Mouse (Mus musculus) embryonic stem cell, embryonic (primary cell): ENCODE data around the gene Sem1.

Experiments used
- CTCF ChIA-PET, 4 experiments: fragments of 300-600 bp in 2 of 4; fragments of 350-600 bp in 2 of 4; sonication (Branson Sonifier 250); formaldehyde crosslinking; loops; one replicate each; lab custom pipeline; 2022; ENCODE audit warnings: inconsistent platforms in 2 of 4; lab: Charles Lee
- POLR2A ChIA-PET, 4 experiments: fragments of 300-600 bp in 2 of 4; fragments of 350-600 bp in 2 of 4; sonication (Branson Sonifier 250); formaldehyde crosslinking; loops; one replicate each; lab custom pipeline; 2022; ENCODE audit warnings: antibody characterized with exemption in 4 of 4, inconsistent platforms in 1 of 4; lab: Charles Lee

Sem1 gene

DNA sequence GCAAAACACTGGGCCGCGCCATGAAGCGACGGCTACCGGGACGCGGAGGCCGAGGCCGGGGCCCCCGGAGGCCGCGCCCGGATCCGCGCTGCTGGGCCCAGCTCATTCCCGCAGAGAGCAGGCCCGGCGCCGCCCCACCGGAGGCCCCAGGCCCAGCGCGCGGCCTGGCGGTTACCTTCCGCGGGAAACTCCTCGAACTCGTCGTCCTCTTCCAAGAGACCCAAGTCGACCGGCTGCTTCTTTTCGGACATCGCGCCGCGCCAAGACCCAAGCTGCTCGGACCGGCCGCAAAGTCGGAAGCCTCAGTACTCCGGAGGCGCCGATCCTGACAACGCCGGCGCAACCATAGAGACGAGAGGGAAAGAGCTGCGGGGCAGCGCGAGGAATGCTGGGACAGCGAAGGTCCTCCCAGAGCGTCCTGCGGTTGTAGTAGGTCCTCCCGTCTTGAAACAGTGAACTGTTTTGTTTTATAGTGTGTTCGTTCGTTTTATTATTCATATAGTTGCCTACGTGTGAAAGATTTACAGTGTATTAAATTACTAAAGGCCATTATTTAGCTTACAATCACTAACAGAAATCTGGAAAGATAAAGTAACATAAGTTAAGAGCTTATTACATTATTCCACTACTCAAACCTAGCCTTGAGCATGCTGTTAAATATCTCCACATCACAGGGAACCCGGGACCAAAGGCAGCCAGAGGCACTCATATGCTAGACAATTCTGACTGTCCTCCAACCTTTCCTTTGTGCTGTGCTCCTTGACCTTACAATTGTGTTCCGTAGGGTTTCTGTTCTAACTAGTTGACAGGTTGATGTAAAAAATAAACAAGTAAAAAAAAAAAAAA is at the start of gene Sem1:
TSS of gene Sem1 (minus strand) at position 360 of the 846 bp plus-strand sequence.
- ChIA-PET POLR2A (interaction anchor here (0.6 to 2.4 kb wide), 32 partner anchors 8 to 466 kb away, joined by 3 to 23 read pairs (median 4); partner anchors contain the start of genes Sdhaf3 (in 2 of the 4) and Dlx6 (in 1 of the 4)), CTCF (interaction anchor here in 1 of 4 experiments (1.1 kb wide), 1 partner anchor 336 kb away, joined by 3 read pairs; no protein-coding TSS in a partner anchor)

DNA sequence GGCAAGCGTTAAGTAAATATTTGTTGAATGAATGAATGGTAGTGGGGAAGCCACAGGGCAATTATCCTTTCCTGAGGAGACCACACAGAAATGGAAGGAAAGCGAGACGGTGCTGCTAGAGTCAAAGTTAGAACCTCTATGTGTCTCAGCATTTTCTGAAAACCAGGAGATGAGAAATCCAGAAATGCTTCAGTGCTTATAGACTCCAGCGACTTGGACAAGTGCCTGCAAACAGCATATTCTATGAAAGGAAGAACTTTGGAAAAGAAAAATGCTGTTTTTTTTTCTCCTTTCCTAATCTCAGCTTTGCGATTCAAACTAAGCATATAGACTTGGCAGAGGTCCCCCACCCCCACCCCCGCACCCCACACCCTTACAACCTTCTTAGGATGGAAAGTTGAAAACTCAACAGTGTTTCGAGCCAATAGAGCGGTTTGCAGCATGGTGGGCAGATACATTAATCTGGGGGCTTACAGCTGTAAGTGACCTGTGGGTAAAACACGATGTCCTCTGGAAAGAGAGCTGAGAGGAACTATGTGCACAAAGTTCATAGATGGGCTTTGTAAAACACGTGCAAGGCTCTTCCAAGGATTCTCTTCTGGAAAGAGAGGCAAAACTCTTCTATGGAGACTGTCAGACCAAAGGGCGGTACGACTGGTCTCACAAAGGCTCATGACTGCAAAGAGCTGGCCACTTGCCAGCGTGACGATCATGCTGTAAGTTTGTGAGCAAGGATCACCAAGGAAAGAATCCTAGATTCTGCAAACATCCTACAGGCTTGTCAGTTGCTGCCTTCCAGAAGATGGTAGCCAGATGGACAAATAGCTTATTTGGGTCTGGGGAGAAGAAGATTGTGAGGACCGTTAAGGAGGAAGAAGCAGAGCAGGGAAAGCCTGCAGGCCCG is 44.6 kb upstream of the Sem1 start:
- ChIA-PET POLR2A (interaction anchor here in 1 of 4 experiments (0.6 to 0.8 kb wide), 2 partner anchors 9 to 579 kb away, joined by 3 to 6 read pairs; no protein-coding TSS in a partner anchor), CTCF (interaction anchor here in 1 of 4 experiments (0.6 kb wide), 1 partner anchor 796 kb away, joined by 3 read pairs; no protein-coding TSS in a partner anchor)

DNA sequence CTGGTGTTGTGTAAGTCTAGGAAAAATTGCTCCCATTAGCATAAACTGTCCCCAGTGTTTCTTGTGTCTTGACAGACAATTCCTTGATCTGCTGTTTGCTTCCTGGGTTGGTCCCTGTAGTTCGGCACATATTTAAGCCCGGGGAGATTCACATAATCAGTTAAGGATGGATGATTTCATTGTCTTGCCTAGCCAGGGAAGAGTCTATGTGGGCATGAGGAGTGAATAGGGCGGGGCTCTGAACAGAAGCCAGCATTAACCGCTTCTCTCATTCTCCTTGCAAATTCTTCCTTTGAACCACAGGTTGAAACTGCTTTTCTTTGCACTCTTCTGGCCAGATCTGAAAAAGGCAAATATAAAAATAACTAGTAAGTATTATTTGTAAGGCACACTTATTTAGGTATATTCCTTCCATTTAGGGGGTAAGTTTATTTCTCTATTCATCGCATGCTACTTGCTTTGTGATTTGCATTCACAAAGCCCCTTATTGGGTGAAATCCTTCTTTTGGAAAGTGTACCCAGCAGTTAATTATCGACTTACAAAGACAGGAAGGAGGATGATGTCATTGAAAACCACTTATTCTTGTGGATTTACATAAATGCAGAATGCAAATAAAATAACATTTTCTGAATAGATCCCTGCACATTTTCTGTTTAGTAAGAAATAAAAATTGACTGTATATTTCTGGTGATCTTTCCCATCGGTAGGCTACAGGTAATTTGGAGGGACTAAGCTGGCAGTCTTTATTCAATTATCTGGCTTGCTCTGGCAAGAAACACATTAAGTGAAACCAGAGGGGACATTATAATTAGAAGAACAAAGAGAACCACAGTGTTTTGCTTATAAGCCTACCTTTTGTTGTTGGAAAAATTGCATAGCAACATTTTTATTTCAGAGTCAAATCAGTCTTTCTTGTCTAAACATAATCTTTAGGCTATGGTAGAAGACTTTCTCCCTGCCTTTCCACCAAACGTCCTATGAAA is 25.4 kb upstream of the Sem1 start:
- CTCF ChIA-PET, result no interaction called here
- POLR2A ChIA-PET, result no interaction called here

DNA sequence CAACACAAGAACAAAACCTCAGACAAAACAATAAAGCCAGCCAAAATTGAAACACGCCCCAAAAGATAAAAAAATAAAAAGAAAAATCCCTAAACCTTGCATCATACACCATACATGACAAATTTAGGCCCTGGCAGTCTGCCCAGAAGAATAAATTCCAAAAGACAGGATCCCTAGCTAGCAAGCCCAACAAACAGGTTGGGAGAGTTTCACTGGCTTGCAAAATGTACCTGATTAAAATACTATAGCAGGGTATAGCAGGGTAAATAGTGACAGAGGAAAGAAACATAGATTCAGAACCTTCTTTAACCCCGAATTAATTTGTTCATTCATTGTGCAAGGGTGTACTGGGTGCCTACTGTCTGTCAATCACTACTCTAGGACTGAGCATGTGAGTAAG is 7.8 kb upstream of the Sem1 start:
- CTCF ChIA-PET, result no interaction called here
- POLR2A ChIA-PET, result interaction anchor here in 1 of 4 experiments (0.6 kb wide), 1 partner anchor 8 kb away, joined by 4 read pairs; the partner anchor contains the start of gene Sem1

DNA sequence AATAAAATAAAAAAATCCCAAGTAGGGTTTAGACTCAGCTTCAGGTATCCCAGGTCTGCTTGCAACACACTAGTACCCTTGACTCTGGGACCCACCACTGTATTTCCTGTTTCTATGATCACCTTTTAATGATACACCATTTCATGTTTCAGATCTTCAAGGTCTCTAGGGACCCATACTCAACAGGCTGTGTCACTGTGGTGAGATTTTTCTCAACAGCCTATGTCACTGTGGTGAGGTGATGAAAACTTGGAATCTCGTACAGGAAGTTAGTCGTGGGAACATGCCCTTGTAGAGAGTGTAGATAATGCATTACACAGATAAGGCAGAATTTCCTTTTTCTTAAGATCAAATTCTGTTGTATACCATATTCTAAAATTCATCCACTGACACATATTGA is 3.4 kb upstream of the Sem1 start:
- POLR2A ChIA-PET, result no interaction called here
- CTCF ChIA-PET, result no interaction called here

DNA sequence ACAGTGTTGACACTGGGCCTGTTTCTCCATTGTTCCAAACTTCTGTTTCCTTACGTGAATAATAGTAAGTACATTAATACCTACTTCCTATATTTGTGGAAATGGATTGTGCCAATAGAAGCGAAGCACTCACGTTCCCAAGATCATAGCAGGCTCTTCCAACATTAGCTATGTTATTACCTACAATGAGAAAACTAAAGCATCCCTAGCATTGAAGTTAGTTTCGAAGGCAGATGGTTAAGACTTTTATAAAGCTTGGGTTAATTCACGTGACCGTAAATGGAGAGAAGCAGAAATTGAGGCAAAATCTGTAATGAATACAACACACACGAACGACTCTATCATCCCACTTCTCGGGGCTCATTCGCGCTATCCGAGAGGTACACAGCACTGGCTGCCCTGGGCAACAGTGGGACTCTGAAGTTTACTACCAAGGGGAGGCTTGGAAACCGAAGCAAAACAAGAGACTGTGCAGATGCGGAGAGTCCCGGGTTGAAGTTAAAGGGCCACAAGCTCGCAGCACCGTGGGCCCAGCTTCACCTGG is 650 bp downstream of the Sem1 start:
- ChIA-PET CTCF (interaction anchor here in 1 of 4 experiments (1.1 kb wide), 1 partner anchor 337 kb away, joined by 3 read pairs; no protein-coding TSS in a partner anchor), POLR2A (interaction anchor here (0.7 to 2.4 kb wide), 28 partner anchors 8 to 1076 kb away, joined by 3 to 23 read pairs (median 4); partner anchors contain the start of genes Sdhaf3 (in 2 of the 4) and Dlx6 (in 1 of the 4))

DNA sequence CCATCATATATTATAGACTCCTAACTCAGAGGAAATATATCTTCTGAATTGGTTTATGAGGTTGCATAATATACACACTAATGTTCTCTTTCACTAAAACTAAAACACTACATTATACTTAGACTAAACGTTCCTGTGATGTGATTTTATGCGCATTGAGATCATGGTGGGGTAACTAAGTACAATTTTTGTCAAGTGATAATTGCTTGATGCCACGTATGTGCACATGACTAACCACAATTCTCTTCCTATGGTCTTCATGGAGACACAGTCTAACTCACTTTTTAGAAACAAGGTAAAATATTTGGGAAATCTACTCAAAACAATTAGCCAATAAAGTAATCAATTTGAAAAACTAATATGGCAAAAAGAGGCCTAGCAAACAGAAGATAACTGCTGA is 1.2 kb downstream of the Sem1 start:
- ChIA-PET POLR2A (interaction anchor here in 2 of 4 experiments (0.6 to 2.4 kb wide), 11 partner anchors 8 to 1076 kb away, joined by 3 to 23 read pairs (median 5); partner anchors contain the start of gene Dlx6 (in 1 of the 2)), CTCF (no interaction called here)

DNA sequence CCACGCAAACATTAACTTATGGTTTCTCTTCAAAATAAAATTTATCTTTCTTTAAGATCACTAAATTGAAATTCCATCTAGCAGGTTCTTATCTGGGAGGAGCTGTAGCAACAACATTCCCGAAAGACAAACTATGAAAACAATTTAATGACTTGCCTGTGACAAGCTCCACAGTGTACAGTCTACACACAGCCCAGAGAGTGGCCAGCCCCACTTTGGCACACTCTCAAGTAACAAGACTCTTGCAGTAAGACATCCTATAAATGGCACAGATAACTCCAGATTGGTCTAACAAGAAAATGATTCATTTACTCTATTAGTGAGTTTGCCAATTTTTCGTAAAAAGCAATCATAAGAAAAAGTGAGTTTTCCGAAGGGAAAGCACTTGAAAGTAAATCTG is 2.7 kb downstream of the Sem1 start:
- CTCF ChIA-PET, result no interaction called here
- POLR2A ChIA-PET, result interaction anchor here in 1 of 4 experiments (3.2 kb wide), 1 partner anchor 13 kb away, joined by 16 read pairs; no protein-coding TSS in a partner anchor

DNA sequence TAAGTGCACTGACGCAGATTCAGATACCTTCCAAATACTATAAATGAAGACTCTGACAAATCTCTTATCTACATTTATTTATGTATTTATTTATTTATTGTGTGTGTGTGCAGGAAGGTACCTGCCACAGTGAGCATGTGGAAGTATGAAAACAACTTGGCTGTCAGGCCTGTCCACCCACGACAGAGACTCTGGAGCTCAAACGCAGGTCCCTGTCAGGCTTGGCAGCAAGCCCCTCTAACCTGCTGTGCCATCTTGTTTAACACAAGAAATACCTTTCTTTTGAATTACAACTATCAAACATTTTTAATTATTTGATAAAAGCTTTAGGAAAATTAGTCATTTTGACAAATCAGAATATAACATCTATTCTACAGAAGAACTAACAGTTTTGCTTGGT is 10.0 kb downstream of the Sem1 start:
- POLR2A ChIA-PET, result interaction anchor here in 3 of 4 experiments (0.8 to 3.3 kb wide), 4 partner anchors 9 to 17 kb away, joined by 3 to 22 read pairs (median 12); partner anchors contain the start of gene Sem1 (in 3 of the 3)
- CTCF ChIA-PET, result no interaction called here

DNA sequence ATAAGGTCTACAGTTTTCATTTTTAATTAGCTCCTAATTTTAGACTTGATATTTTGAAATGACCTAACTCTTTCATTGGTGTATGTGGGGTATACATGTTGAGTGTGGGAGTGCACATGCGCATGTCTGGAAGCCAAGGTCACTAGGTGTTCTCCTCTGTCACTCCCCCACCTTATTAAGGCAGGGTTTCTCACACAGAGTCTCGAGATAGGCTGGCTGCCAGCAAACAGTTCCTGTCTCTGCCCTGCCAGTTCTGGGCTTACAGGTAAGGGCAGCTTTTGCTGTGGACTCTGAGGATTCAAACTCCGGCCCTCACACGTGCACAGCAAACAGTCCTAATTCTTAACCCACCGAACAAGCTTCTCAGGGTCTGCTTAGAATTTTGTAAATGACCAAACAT is 14.8 kb downstream of the Sem1 start:
- CTCF ChIA-PET, result no interaction called here
- POLR2A ChIA-PET, result interaction anchor here in 2 of 4 experiments (0.6 to 4.2 kb wide), 7 partner anchors 8 to 439 kb away, joined by 3 to 18 read pairs (median 5); partner anchors contain the start of gene Sem1 (in 2 of the 2)

DNA sequence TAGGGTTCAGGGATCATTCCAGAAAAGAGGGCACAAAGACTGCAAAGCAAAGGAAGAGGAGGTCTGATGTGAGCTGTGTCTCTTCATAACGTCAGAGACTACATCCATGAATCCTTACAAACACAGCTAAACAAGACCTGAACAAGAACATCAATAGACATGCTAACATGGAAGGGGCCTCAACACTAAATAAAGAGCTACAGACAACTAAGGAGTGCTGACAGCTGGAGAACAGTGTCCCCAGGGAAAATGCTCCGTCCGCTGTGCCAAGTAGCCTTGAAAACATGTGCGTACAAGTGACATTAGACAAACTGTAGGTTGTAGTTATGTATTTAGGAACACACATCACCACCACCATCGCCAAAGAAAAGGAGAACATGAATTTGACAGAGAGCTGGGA is 15.7 kb downstream of the Sem1 start:
- POLR2A ChIA-PET, result interaction anchor here in 2 of 4 experiments (1.5 to 4.2 kb wide), 4 partner anchors 12 to 16 kb away, joined by 4 to 18 read pairs (median 12); partner anchors contain the start of gene Sem1 (in 2 of the 2)
- CTCF ChIA-PET, result no interaction called here

DNA sequence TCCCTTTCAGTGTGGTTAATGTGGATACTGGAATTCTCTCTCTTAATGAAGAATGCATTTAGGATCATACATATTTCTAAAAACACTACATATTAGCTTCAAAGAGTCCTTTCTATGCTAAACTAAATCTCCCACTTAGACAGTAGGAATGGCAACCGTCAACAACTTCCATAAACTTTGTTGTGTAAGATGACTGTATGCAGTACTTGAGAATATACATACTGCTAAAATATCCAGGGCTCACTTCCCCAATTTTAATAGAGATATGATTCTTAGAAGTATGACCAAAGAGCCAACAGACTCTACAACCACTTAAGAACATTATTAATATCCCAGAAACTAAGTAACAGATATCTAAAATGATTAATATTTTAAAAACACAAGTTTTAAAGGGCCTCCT is 20.8 kb downstream of the Sem1 start:
- POLR2A ChIA-PET, result interaction anchor here in 1 of 4 experiments (1.6 kb wide), 1 partner anchor 21 kb away, joined by 3 read pairs; the partner anchor contains the start of gene Sem1
- CTCF ChIA-PET, result no interaction called here

DNA sequence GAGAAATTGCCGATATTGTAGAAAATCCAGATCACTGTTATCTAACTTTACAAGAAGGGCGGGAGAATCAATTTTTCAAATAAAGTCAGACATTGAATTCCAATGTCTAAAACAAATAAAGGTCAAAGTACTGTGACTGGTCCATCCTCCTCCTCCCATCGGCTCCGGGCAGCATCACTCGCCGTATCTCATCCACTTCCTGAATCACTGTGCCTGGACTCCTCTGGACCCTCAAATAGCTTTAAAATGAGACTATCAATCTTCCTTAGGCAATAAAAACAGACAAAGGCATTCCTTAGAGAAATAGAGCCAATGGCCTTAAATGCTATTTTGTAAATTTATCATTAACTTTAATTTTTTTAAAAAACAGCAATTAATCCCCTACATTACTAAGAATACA is 26.5 kb downstream of the Sem1 start:
- POLR2A ChIA-PET, result no interaction called here
- CTCF ChIA-PET, result no interaction called here

DNA sequence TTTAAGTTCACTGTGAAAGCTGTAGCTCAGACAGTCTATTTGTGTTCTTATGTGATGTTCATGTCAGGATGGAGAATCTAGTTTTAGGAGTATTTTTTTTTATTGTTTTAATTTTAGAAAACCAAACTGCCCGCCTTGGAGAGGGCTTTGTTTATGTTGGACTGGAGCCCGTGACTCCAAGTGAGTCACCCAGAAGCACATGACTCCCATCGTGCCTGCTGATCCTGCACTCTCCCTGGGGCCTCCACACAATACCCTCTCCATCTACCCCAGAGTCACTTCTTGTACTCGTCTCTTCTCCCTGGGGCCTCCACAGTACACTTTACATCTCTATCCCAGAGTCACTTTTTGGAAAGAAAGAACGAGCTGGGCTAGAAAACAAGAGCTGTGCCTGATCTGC is 30.5 kb downstream of the Sem1 start:
- ChIA-PET POLR2A (interaction anchor here in 1 of 4 experiments (0.8 kb wide), 1 partner anchor 30 kb away, joined by 3 read pairs; the partner anchor contains the start of gene Sem1), CTCF (no interaction called here)

DNA sequence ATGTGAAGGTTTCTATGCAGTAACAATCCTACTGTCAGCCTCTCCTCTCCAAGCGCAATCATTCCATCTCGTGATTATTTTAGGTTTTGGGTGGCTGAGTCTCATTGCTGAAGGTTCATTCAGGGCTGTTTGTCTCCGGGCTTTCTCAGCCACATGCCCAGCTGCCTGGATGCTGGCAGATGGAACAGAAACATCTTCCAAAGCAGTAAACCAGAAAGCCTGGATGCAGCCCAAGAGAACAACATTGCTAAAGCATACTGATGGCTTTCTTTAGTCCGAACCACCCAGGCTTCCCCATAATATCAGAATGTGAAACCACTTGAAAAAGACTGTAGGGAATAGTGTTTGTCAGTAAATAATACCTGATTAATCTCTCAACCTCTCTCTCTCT is 34.2 kb downstream of the Sem1 start:
- CTCF ChIA-PET, result interaction anchor here in 1 of 4 experiments (0.8 kb wide), 1 partner anchor 647 kb away, joined by 9 read pairs; no protein-coding TSS in a partner anchor

DNA sequence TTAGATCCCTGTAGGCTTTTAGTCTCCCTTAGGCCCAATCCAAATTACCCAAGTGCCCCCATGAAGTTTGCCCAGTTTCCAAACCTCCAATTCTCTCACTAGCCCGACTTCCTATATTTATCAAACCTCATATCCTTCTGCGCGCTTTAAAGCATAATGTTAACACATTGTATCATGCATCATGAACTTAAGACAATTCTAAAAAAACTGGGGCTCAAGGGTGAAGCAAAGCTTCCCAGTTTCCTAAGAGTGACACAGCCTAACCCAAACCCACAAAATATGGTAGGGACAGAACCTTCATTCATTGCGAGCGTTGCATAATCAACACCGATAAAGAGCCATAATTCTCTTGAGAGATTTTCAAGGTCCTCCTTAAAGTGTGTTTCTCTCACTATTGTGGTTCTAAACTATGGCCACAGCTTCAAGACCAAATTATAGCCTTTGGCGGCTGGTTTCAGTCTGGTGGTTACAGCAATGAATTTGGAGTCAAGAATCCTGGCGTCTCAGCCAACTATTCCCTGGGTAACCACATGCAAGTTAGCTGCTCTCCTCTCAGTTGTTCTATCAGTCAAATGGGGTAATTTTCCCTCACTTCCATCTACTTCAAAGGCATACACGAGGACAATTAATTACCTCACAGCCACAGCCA is 34.7 kb downstream of the Sem1 start:
- POLR2A ChIA-PET, result no interaction called here
- CTCF ChIA-PET, result no interaction called here

More for the DNA sequence above, 34.2 kb downstream of the Sem1 start:
- POLR2A ChIA-PET, result no interaction called here
